Mouse (Mus musculus) limb, embryonic 13.5 days (tissue): ENCODE data around the gene Dpy30. TPM values are rescaled to one million over a fixed set of nuclear protein-coding genes. Genes with fewer than 3 reads are reported as not detected.
A peak's percentile ranks its signal among the peaks of the same experiment; 100 is the strongest.
"Not testable (repeated sequence)": the region's sequence is repeated elsewhere in the genome, so short reads cannot be mapped to it uniquely, and the experiment has no call there.

ENCODE experiments used
- ATAC-seq: fragments of 200-750 bp; cut with Nextera tagmentation; 2 replicates; pipeline ENCODE4 v1.8.0; 2017; ENCODE audit warnings: low read depth, moderate number of reproducible peaks, moderate TSS enrichment; ENCODE audit not compliant: low FRiP score
- H3K27ac ChIP-seq: fragments of 300-500 bp; sonication (generic); 2 replicates; pipeline ENCODE4 v1.5.1; 2015; ENCODE audit warnings: inconsistent platforms, mild to moderate bottlenecking, moderate library complexity
- H3K27me3 ChIP-seq: fragments of 300-500 bp; sonication (generic); 2 replicates; pipeline ENCODE4 v1.6.1; 2015; ENCODE audit warnings: mild to moderate bottlenecking, inconsistent platforms
- H3K36me3 ChIP-seq: fragments of 300-500 bp; sonication (generic); 2 replicates; pipeline ENCODE4 v1.6.1; 2015; ENCODE audit warnings: inconsistent platforms, mild to moderate bottlenecking, moderate library complexity
- H3K4me1 ChIP-seq: fragments of 300-500 bp; sonication (generic); 2 replicates; pipeline ENCODE4 v1.6.1; 2015; ENCODE audit warnings: inconsistent platforms
- H3K4me2 ChIP-seq: fragments of 300-500 bp; sonication (generic); replicated peaks from 2 replicates; pipeline ENCODE4 v1.6.1; 2015; ENCODE audit warnings: inconsistent platforms, mild to moderate bottlenecking, moderate library complexity
- H3K4me3 ChIP-seq: fragments of 300-500 bp; sonication (generic); 2 replicates; pipeline ENCODE4 v1.5.1; 2015; ENCODE audit warnings: moderate library complexity, mild to moderate bottlenecking, inconsistent platforms
- H3K9ac ChIP-seq: fragments of 300-500 bp; sonication (generic); 2 replicates; pipeline ENCODE4 v1.6.1; 2015; ENCODE audit warnings: mild to moderate bottlenecking, inconsistent platforms
- H3K9me3 ChIP-seq: fragments of 300-500 bp; sonication (generic); 2 replicates; pipeline ENCODE4 v1.6.1; 2016; ENCODE audit warnings: inconsistent platforms
- WGBS: fragments of 180-500 bp; shearing (Covaris S2); methylation state at CpG from one replicate; pipeline ENCODE4 v1.1.7; 2015; 5-methylcytosine and 5-hydroxymethylcytosine counted together
- polyA plus RNA-seq: library from polyadenylated mRNA; unstranded; fragments of >200 nt; fragmentation: Nextera tagmentation; extraction: Ambion mirVana; gene quantifications from 2 replicates; pipeline ENCODE4 v1.2.1, GENCODE M21; 2015

Gene Dpy30
- polyA plus RNA-seq = 223 and 240 TPM in 2 replicates

- H3K36me3 ChIP-seq = no peaks in the 10 kb centered on the region
- ATAC-seq = no peak
- 74% methylated on average over 2 of the region's 2 CpGs for WGBS
- no peak within 1 kb of the TSS for H3K9ac ChIP-seq
- no peak within 1 kb of the TSS for H3K4me3 ChIP-seq
- no peaks in the 10 kb centered on the region for H3K27me3 ChIP-seq
- H3K4me2 ChIP-seq = no peak within 1 kb of the TSS
- H3K27ac ChIP-seq = no peak within 1 kb of the TSS
- H3K4me1 ChIP-seq = no peaks in the 10 kb centered on the region
- no peaks in the 10 kb centered on the region for H3K9me3 ChIP-seq
Observed at GRCm38 (mm10) chr17:74323844-74324243, at the start of gene Dpy30. Gene Dpy30 (minus strand): TSS chr17:74323944.

GRCm38 (mm10) chr17:74363592-74363991, 39.8 kb upstream of the Dpy30 start:
- Histone ChIP-seq H3K36me3 (peaks cover 60% of the 10 kb centered on the region), H3K4me1 (no peaks in the 10 kb centered on the region), H3K27ac (no peak overlapping the region), H3K9me3 (no peaks in the 10 kb centered on the region), H3K4me3 (no peak overlapping the region), H3K9ac (no peak overlapping the region), H3K27me3 (no peaks in the 10 kb centered on the region), H3K4me2 (no peak overlapping the region)
- no peak for ATAC-seq
- 90% methylated on average over 1 of the region's 1 CpGs for WGBS

GRCm38 (mm10) chr17:74341151-74341550, 17.4 kb upstream of the Dpy30 start:
- Histone ChIP-seq H3K4me3 (peak overlapping the region; percentile 96), H3K9me3 (0 out of 2 replicates have a peak, but pooled peaks cover 3% of the 10 kb centered on the region), H3K9ac (0 out of 2 replicates have a peak overlapping the region, but pooled peaks have one; percentile 5), H3K36me3 (peaks cover 15% of the 10 kb centered on the region), H3K27ac (no peak overlapping the region), H3K27me3 (no peaks in the 10 kb centered on the region), H3K4me2 (peak overlapping the region; percentile 79), H3K4me1 (peaks cover 32% of the 10 kb centered on the region)
- ATAC-seq = no peak
- 61% methylated on average over 5 of the region's 5 CpGs for WGBS

- WGBS = under 1% methylated on average over 65 of the region's 90 CpGs
- Histone ChIP-seq H3K9me3 (0 out of 2 replicates have a peak, but pooled peaks cover 3% of the 10 kb centered on the region), H3K27me3 (no peaks in the 10 kb centered on the region), H3K4me3 (peak within 1 kb of the TSS; percentile 96), H3K36me3 (peaks cover 12% of the 10 kb centered on the region), H3K9ac (peak within 1 kb of the TSS; percentile 98), H3K27ac (peak within 1 kb of the TSS; percentile 95), H3K4me2 (peak within 1 kb of the TSS; percentile 79), H3K4me1 (peaks cover 32% of the 10 kb centered on the region)
- ATAC-seq = peak; percentile 84
Observed at GRCm38 (mm10) chr17:74338937-74339804, 15.4 kb upstream of the Dpy30 start, which contains the start of gene Spast. Gene Spast (plus strand): TSS chr17:74338987.

- Histone ChIP-seq H3K36me3 (peaks cover 6% of the 10 kb centered on the region; the same call in 1 of the 2 replicates), H3K4me2 (peak overlapping the region; percentile 79), H3K27ac (peak overlapping the region; percentile 95), H3K9me3 (no peaks in the 10 kb centered on the region), H3K27me3 (no peaks in the 10 kb centered on the region), H3K4me1 (peaks cover 32% of the 10 kb centered on the region), H3K9ac (peak overlapping the region; percentile 98), H3K4me3 (peak overlapping the region; percentile 96)
- 0% methylated on average over 33 of the region's 50 CpGs for WGBS
- ATAC-seq = peak; percentile 91
Observed at GRCm38 (mm10) chr17:74338225-74338931, 14.6 kb upstream of the Dpy30 start.

GRCm38 (mm10) chr17:74331049-74331676, 7.4 kb upstream of the Dpy30 start:
- H3K9ac ChIP-seq = no peak overlapping the region
- H3K4me3 ChIP-seq = no peak overlapping the region
- H3K9me3 ChIP-seq = no peaks in the 10 kb centered on the region
- H3K4me2 ChIP-seq = no peak overlapping the region
- no peaks in the 10 kb centered on the region for H3K4me1 ChIP-seq
- 79% methylated on average over 9 of the region's 9 CpGs for WGBS
- H3K36me3 ChIP-seq = no peaks in the 10 kb centered on the region
- H3K27ac ChIP-seq = no peak overlapping the region
- no peak for ATAC-seq
- no peaks in the 10 kb centered on the region for H3K27me3 ChIP-seq

- H3K36me3 ChIP-seq, H3K27ac ChIP-seq, H3K4me3 ChIP-seq, H3K4me2 ChIP-seq, H3K27me3 ChIP-seq, H3K9me3 ChIP-seq, H3K4me1 ChIP-seq, ATAC-seq, H3K9ac ChIP-seq: not testable (repeated sequence)
- WGBS = 45% methylated on average over 2 of the region's 2 CpGs
Observed at GRCm38 (mm10) chr17:74328146-74328545, 4.4 kb upstream of the Dpy30 start.

GRCm38 (mm10) chr17:74327195-74327594, 3.5 kb upstream of the Dpy30 start:
- H3K4me1 ChIP-seq = not testable (repeated sequence)
- 86% methylated on average over 7 of the region's 7 CpGs for WGBS

GRCm38 (mm10) chr17:74322400-74323054, 1.2 kb downstream of the Dpy30 start:
- Histone ChIP-seq H3K4me1 (no peaks in the 10 kb centered on the region), H3K9me3 (no peaks in the 10 kb centered on the region), H3K4me2 (no peak overlapping the region), H3K4me3 (no peak overlapping the region), H3K36me3 (no peaks in the 10 kb centered on the region), H3K27ac (no peak overlapping the region), H3K27me3 (no peaks in the 10 kb centered on the region), H3K9ac (no peak overlapping the region)
- 52% methylated on average over 5 of the region's 5 CpGs for WGBS
- no peak for ATAC-seq

More at GRCm38 (mm10) chr17:74327195-74327594, 3.5 kb upstream of the Dpy30 start:
- H3K9me3 ChIP-seq, H3K27me3 ChIP-seq, H3K9ac ChIP-seq, H3K36me3 ChIP-seq, H3K27ac ChIP-seq, H3K4me3 ChIP-seq, H3K4me2 ChIP-seq, ATAC-seq: not testable (repeated sequence)

- Histone ChIP-seq H3K4me1 (peaks cover 17% of the 10 kb centered on the region), H3K4me3 (no peak overlapping the region), H3K36me3 (peaks cover 6% of the 10 kb centered on the region), H3K9me3 (no peaks in the 10 kb centered on the region), H3K27me3 (no peaks in the 10 kb centered on the region), H3K4me2 (no peak overlapping the region), H3K9ac (no peak overlapping the region), H3K27ac (no peak overlapping the region)
- 91% methylated on average over 6 of the region's 6 CpGs for WGBS
- ATAC-seq = no peak
Observed at GRCm38 (mm10) chr17:74318721-74319120, 5.0 kb downstream of the Dpy30 start.

- Histone ChIP-seq H3K9me3 (no peaks in the 10 kb centered on the region), H3K4me1 (peaks cover 17% of the 10 kb centered on the region), H3K4me2 (peak overlapping the region; percentile 76), H3K4me3 (peak overlapping the region; percentile 86), H3K27me3 (no peaks in the 10 kb centered on the region), H3K36me3 (peaks cover 26% of the 10 kb centered on the region), H3K27ac (peak overlapping the region; percentile 86), H3K9ac (peak overlapping the region; percentile 85)
- under 1% methylated on average over 48 of the region's 48 CpGs for WGBS
- ATAC-seq = peak; percentile 94
Observed at GRCm38 (mm10) chr17:74316309-74316863, 7.4 kb downstream of the Dpy30 start.
